Mouse (Mus musculus) heart, postnatal 0 days (tissue): ENCODE measurements around the gene Ttll13. TPM values are rescaled to one million over a fixed set of nuclear protein-coding genes. Genes with fewer than 3 reads are reported as not detected.

ENCODE experiments used
- ATAC-seq: fragments of 200-750 bp; cut with Nextera tagmentation; 2 replicates; pipeline ENCODE4 v1.8.0; 2017; ENCODE audit warnings: low read depth, moderate number of reproducible peaks, moderate library complexity; ENCODE audit not compliant: insufficient read depth
- DNase-seq: peaks from one replicate; pipeline ENCODE4 v3.0.0-alpha.2; 2016; ENCODE audit warnings: low spot score
- H3K27ac ChIP-seq: fragments of 300-500 bp; sonication (generic); 2 replicates; pipeline ENCODE4 v1.5.1; 2014; ENCODE audit warnings: low read depth, mild to moderate bottlenecking
- H3K27me3 ChIP-seq: fragments of 300-500 bp; sonication (generic); 2 replicates; pipeline ENCODE4 v1.6.1; 2014; ENCODE audit warnings: low read length, mixed read lengths; ENCODE audit not compliant: control insufficient read depth, insufficient read depth
- H3K36me3 ChIP-seq: fragments of 300-500 bp; sonication (generic); replicated peaks from 2 replicates; pipeline ENCODE4 v1.6.1; 2014; ENCODE audit warnings: low read length, mixed read lengths; ENCODE audit not compliant: control insufficient read depth, insufficient read depth
- H3K4me1 ChIP-seq: fragments of 300-500 bp; sonication (generic); 2 replicates; pipeline ENCODE4 v1.6.1; 2014; ENCODE audit warnings: antibody characterized with exemption; ENCODE audit not compliant: control insufficient read depth, insufficient read depth
- H3K4me2 ChIP-seq: fragments of 300-500 bp; sonication (generic); 2 replicates; pipeline ENCODE4 v1.6.1; 2014; ENCODE audit warnings: low read depth, mild to moderate bottlenecking, low read length, moderate library complexity
- H3K4me3 ChIP-seq: fragments of 300-500 bp; sonication (generic); 2 replicates; pipeline ENCODE4 v1.5.1; 2014; ENCODE audit warnings: low read depth, low read length
- H3K9ac ChIP-seq: fragments of 300-500 bp; sonication (generic); replicated peaks from 2 replicates; pipeline ENCODE4 v1.6.1; 2014; ENCODE audit warnings: low read depth, low read length, mixed read lengths
- H3K9me3 ChIP-seq: fragments of 300-500 bp; sonication (generic); replicated peaks from 2 replicates; pipeline ENCODE4 v1.6.1; 2016; ENCODE audit warnings: low read length; ENCODE audit not compliant: control insufficient read depth
- CTCF ChIP-seq: IDR thresholded peaks from 2 replicates; pipeline ENCODE4 v1.5.1; 2016; ENCODE audit warnings: antibody characterized with exemption, control low read depth, low read depth
- EP300 ChIP-seq: IDR thresholded peaks from 2 replicates; pipeline ENCODE4 v1.6.1; 2016; ENCODE audit warnings: antibody characterized with exemption, low read depth
- WGBS: fragments of 180-500 bp; shearing (Covaris S2); extraction: QIAGEN DNeasy Blood & Tissue Kit; methylation state at CpG from one replicate; pipeline ENCODE4 v1.1.7; 2014; 5-methylcytosine and 5-hydroxymethylcytosine counted together
- polyA plus RNA-seq: library from polyadenylated mRNA; unstranded; fragments of >200 nt; fragmentation: Nextera tagmentation; extraction: Ambion mirVana; gene quantifications from 2 replicates; pipeline ENCODE4 v1.2.1, GENCODE M21; 2015
- total RNA-seq: library from RNA; depleted of rRNA; stranded (reverse); fragments of >200 nt; gene quantifications from 2 replicates; pipeline ENCODE4 v1.2.3, GENCODE M21; 2014; ENCODE audit warnings: low replicate concordance

Ttll13 gene
- total and polyA plus RNA-seq, 2 experiments from 2014 or later: 0.98 TPM; not detected in 1

- Histone ChIP-seq H3K9me3 (no peaks in the 10 kb centered on the region), H3K4me2 (peak overlapping the region; percentile 39), H3K27me3 (no peaks in the 10 kb centered on the region), H3K4me1 (peaks cover 40% of the 10 kb centered on the region), H3K9ac (0 out of 2 replicates have a peak overlapping the region, but pooled peaks have one; percentile 5), H3K36me3 (0 out of 2 replicates have a peak, but pooled peaks cover 5% of the 10 kb centered on the region), H3K27ac (peak overlapping the region; percentile 77), H3K4me3 (no peak overlapping the region)
- no peak for DNase-seq
- peak; percentile 12; the same call in 1 of the 2 replicates for ATAC-seq
- TF ChIP-seq EP300: no peak
- TF ChIP-seq CTCF: no peak
- 39% methylated on average over 18 of the region's 18 CpGs for WGBS
These were observed 38.0 kb upstream of the Ttll13 start for GRCm38 (mm10) chr7:80208026-80208642.

GRCm38 (mm10) chr7:80208738-80209430, 37.3 kb upstream of the Ttll13 start:
- Histone ChIP-seq H3K27me3 (no peaks in the 10 kb centered on the region), H3K4me3 (no peak overlapping the region), H3K36me3 (0 out of 2 replicates have a peak, but pooled peaks cover 11% of the 10 kb centered on the region), H3K9me3 (no peaks in the 10 kb centered on the region), H3K9ac (no peak overlapping the region), H3K4me1 (peaks cover 40% of the 10 kb centered on the region), H3K27ac (peak overlapping the region; percentile 77), H3K4me2 (peak overlapping the region; percentile 39; the same call in 1 of the 2 replicates)
- DNase-seq (peak; percentile 83), ATAC-seq (peak; percentile 85)
- TF ChIP-seq CTCF (no peak), EP300 (peak; percentile 80)
- 11% methylated on average over 10 of the region's 10 CpGs for WGBS

GRCm38 (mm10) chr7:80209669-80210068, 36.5 kb upstream of the Ttll13 start:
- Histone ChIP-seq H3K9me3 (no peaks in the 10 kb centered on the region), H3K27me3 (no peaks in the 10 kb centered on the region), H3K4me2 (no peak overlapping the region; the same call in 1 of the 2 replicates), H3K9ac (no peak overlapping the region), H3K36me3 (peaks cover 11% of the 10 kb centered on the region; the same call in 1 of the 2 replicates), H3K27ac (peak overlapping the region; percentile 77), H3K4me1 (peaks cover 40% of the 10 kb centered on the region), H3K4me3 (no peak overlapping the region)
- DNase-seq (no peak), ATAC-seq (no peak)
- TF ChIP-seq CTCF (no peak), EP300 (no peak)
- 72% methylated on average over 6 of the region's 6 CpGs for WGBS

GRCm38 (mm10) chr7:80210982-80211381, 35.2 kb upstream of the Ttll13 start:
- Histone ChIP-seq H3K36me3 (peaks cover 16% of the 10 kb centered on the region; the same call in 1 of the 2 replicates), H3K27ac (no peak overlapping the region), H3K9ac (no peak overlapping the region), H3K4me2 (no peak overlapping the region), H3K27me3 (no peaks in the 10 kb centered on the region), H3K4me3 (no peak overlapping the region), H3K4me1 (peaks cover 40% of the 10 kb centered on the region), H3K9me3 (no peaks in the 10 kb centered on the region)
- 87% methylated on average over 4 of the region's 4 CpGs for WGBS
- ATAC-seq: no peak
- DNase-seq: no peak
- TF ChIP-seq CTCF (no peak), EP300 (no peak)

GRCm38 (mm10) chr7:80213604-80214003, 32.6 kb upstream of the Ttll13 start:
- H3K36me3 ChIP-seq: peaks cover 39% of the 10 kb centered on the region
- no peak for TF ChIP-seq CTCF
- no peak for TF ChIP-seq EP300
- 54% methylated on average over 7 of the region's 7 CpGs for WGBS
- no peaks in the 10 kb centered on the region for H3K9me3 ChIP-seq
- ATAC-seq (no peak), DNase-seq (no peak)
- 0 out of 2 replicates have a peak overlapping the region, but pooled peaks have one; percentile 3 for H3K27ac ChIP-seq
- no peak overlapping the region for H3K4me2 ChIP-seq
- no peak overlapping the region for H3K4me3 ChIP-seq
- no peaks in the 10 kb centered on the region for H3K27me3 ChIP-seq
- H3K4me1 ChIP-seq: peaks cover 14% of the 10 kb centered on the region
- no peak overlapping the region for H3K9ac ChIP-seq
